Mouse (Mus musculus) myocyte (in vitro differentiated cells): ENCODE results near the gene Rae1. TPM values are rescaled to one million over a fixed set of nuclear protein-coding genes. Genes with fewer than 3 reads are reported as not detected.
A peak's percentile ranks its signal among the peaks of the same experiment; 100 is the strongest.

Experiments used
- H3K27me3 ChIP-seq: one replicate; pipeline ENCODE4 v1.6.1; 2011; ENCODE audit not compliant: control insufficient read depth, insufficient read depth, insufficient read length
- H3K36me3 ChIP-seq: one replicate; pipeline ENCODE4 v1.6.1; 2011; ENCODE audit not compliant: control insufficient read depth, insufficient read depth
- H3K4me2 ChIP-seq: one replicate; pipeline ENCODE4 v1.6.1; 2011; ENCODE audit warnings: low read depth, control low read depth
- H3K4me3 ChIP-seq: one replicate; pipeline ENCODE4 v1.5.1; 2011; ENCODE audit warnings: mild to moderate bottlenecking, control low read depth, moderate library complexity
- H3K79me2 ChIP-seq: one replicate; pipeline ENCODE4 v1.6.1; 2011; ENCODE audit not compliant: control insufficient read depth, insufficient read depth
- H3ac ChIP-seq: one replicate; pipeline ENCODE4 v1.6.1; 2011; ENCODE audit not compliant: control insufficient read depth, insufficient read length
- CEBPB ChIP-seq: IDR thresholded peaks from 2 replicates; pipeline ENCODE4 v1.6.1; 2011; ENCODE audit warnings: mild to moderate bottlenecking, moderate library complexity; ENCODE audit not compliant: poor library complexity, insufficient read depth, severe bottlenecking
- E2F4 ChIP-seq: IDR thresholded peaks from one replicate; pipeline ENCODE4 v1.6.1; 2011; ENCODE audit warnings: mild to moderate bottlenecking, control low read depth, moderate library complexity; ENCODE audit not compliant: insufficient read depth
- MAX ChIP-seq: IDR thresholded peaks from one replicate; pipeline ENCODE4 v1.6.1; 2011; ENCODE audit warnings: low read depth, mild to moderate bottlenecking, control low read depth
- MYOD1 ChIP-seq, 3 experiments: IDR thresholded peaks; one replicate each; pipeline ENCODE4 v1.6.1; 2011; ENCODE audit warnings: control low read depth in 2 of 3, low read depth in 2 of 3, mild to moderate bottlenecking in 2 of 3, moderate library complexity in 1 of 3; ENCODE audit not compliant: insufficient read length in 2 of 3, control insufficient read depth in 1 of 3
- MYOG ChIP-seq, 3 experiments: IDR thresholded peaks; one replicate each; pipeline ENCODE4 v1.6.1; 2011; ENCODE audit warnings: control low read depth in 2 of 3, low read depth in 2 of 3, mild to moderate bottlenecking in 2 of 3; ENCODE audit not compliant: insufficient read length in 2 of 3, control insufficient read depth in 1 of 3, insufficient read depth in 1 of 3
- POLR2A ChIP-seq: IDR thresholded peaks from one replicate; pipeline ENCODE4 v1.6.1; 2011; ENCODE audit warnings: low read depth, mild to moderate bottlenecking, control low read depth, moderate library complexity; ENCODE audit not compliant: insufficient read length
- POLR2AphosphoS2 ChIP-seq: IDR thresholded peaks from one replicate; pipeline ENCODE4 v1.6.1; 2011; ENCODE audit warnings: low read depth, control low read depth; ENCODE audit not compliant: insufficient read length
- REST ChIP-seq: IDR thresholded peaks from one replicate; pipeline ENCODE4 v1.6.1; 2011; ENCODE audit warnings: mild to moderate bottlenecking, control low read depth, moderate library complexity; ENCODE audit not compliant: insufficient read depth, insufficient read length
- SRF ChIP-seq: IDR thresholded peaks from one replicate; pipeline ENCODE4 v1.6.1; 2011; ENCODE audit warnings: low read depth; ENCODE audit not compliant: control insufficient read depth, insufficient read length
- TCF12 ChIP-seq: IDR thresholded peaks from one replicate; pipeline ENCODE4 v1.6.1; 2011; ENCODE audit warnings: mild to moderate bottlenecking, control low read depth; ENCODE audit not compliant: poor library complexity, insufficient read depth, severe bottlenecking
- TCF3 ChIP-seq: IDR thresholded peaks from one replicate; pipeline ENCODE4 v1.6.1; 2011; ENCODE audit warnings: low read depth, control low read depth; ENCODE audit not compliant: insufficient read length
- USF1 ChIP-seq: IDR thresholded peaks from one replicate; pipeline ENCODE4 v1.6.1; 2011; ENCODE audit warnings: low read depth, mild to moderate bottlenecking, control low read depth, moderate library complexity
- polyA plus RNA-seq: library from polyadenylated mRNA; unstranded; fragments of >200 nt; fragmentation: generic; extraction: Trizol; gene quantifications from one replicate; pipeline ENCODE4 v1.2.1, GENCODE M21; 2012; ENCODE audit warnings: missing spikeins

Rae1 gene
- polyA plus RNA-seq, 1 experiment, result 68.4 TPM

DNA sequence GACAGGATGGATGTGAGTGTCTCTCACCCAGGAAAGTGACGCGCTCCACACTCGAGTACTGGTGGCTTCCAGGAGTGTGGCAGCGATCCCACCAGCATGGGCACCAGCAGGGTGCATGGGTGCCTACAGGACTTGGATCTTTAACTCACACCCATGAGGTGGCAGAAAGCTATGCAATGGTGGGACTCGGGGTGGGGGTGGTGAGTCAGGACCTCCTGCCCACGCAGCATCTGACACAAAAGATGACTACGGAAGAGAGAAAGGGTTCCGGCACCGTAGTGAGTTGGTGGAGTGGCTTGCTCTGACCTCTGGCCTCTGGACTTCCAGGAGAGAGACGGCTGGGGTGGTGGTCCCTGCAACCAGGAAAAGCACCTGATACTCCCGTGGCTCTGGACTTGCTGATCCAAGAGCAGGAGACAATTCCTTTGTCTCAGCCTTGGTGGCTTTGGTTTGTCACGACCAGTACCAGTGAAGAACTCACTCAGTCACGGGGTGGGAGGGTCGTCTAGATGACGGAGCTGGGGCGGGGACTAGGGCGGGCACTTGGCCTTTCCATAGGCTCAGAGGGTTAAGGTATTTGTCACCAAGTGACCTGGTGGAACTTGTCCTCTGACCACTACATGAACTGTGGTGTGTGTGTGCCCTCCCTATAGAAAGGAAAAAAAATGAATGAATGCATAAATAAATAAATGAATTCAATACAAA lies 48.3 kb downstream of the Rae1 start:
- Histone ChIP-seq H3K36me3 (no peaks in the 10 kb centered on the region), H3K79me2 (no peaks in the 10 kb centered on the region), H3K4me2 (no peak overlapping the region), H3K4me3 (no peak overlapping the region), H3K27me3 (no peaks in the 10 kb centered on the region), H3ac (no peak overlapping the region)
- TF ChIP-seq TCF3 (no peak), E2F4 (no peak), SRF (no peak), REST (no peak), CEBPB (no peak), MAX (no peak), MYOD1 (IDR thresholded peaks at IDR 0.05; ENCODE audit: control insufficient read depth in 1 of 3, insufficient read length in 2 of 3, low read depth in 2 of 3) (no peak)

- H3K36me3 ChIP-seq, result no peaks in the 10 kb centered on the region
- H3K79me2 ChIP-seq, result no peaks in the 10 kb centered on the region
- TF ChIP-seq REST, result no peak
- TF ChIP-seq USF1, result no peak
- no peak for TF ChIP-seq POLR2AphosphoS2
- TF ChIP-seq POLR2A, result no peak
- no peak for TF ChIP-seq MYOG (IDR thresholded peaks at IDR 0.05; ENCODE audit: control insufficient read depth in 1 of 3, insufficient read depth in 1 of 3, insufficient read length in 2 of 3, low read depth in 2 of 3)
- TF ChIP-seq TCF3, result no peak
- no peak for TF ChIP-seq TCF12
- TF ChIP-seq CEBPB, result no peak
- no peak for TF ChIP-seq MYOD1 (IDR thresholded peaks at IDR 0.05; ENCODE audit: control insufficient read depth in 1 of 3, insufficient read length in 2 of 3, low read depth in 2 of 3)
- no peak for TF ChIP-seq MAX
- TF ChIP-seq SRF, result no peak
- H3K27me3 ChIP-seq, result peaks cover 5% of the 10 kb centered on the region
- H3ac ChIP-seq, result no peak overlapping the region
- H3K4me2 ChIP-seq, result no peak overlapping the region
- H3K4me3 ChIP-seq, result no peak overlapping the region
Measured at GRCm38 (mm10) chr2:173049231-173049630, 49.3 kb downstream of the Rae1 start.

DNA sequence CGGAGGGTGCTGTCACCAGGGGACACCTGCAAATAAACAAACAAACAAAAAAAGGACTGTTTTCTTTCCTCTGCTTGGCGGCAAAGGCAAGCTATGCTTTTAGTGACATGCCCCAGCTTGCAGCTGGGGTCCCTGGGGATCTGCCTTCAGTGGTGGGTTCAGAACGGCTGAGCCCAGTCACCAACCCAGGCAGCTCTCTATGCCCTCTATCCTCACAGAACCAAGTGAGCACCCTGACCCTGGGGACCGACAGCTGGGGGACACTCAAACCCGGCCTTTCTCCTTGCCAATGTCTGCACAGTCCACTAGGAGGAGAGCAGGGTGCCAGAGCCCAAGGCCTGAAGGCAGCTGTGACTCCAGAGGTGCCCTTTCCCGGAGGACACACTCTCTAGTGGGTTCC lies 49.9 kb downstream of the Rae1 start:
- H3K79me2 ChIP-seq, result no peaks in the 10 kb centered on the region

GRCm38 (mm10) chr2:173050604-173051382 lies 50.9 kb downstream of the Rae1 start:
- H3K4me2 ChIP-seq, result no peak overlapping the region

More for the DNA sequence above, 49.9 kb downstream of the Rae1 start:
- Histone ChIP-seq H3K4me3 (no peak overlapping the region), H3K27me3 (peaks cover 5% of the 10 kb centered on the region), H3ac (no peak overlapping the region), H3K4me2 (no peak overlapping the region), H3K36me3 (no peaks in the 10 kb centered on the region)
- TF ChIP-seq MYOG (IDR thresholded peaks at IDR 0.05; ENCODE audit: control insufficient read depth in 1 of 3, insufficient read depth in 1 of 3, insufficient read length in 2 of 3, low read depth in 2 of 3) (peak in 1 of 3 experiments; percentile 17), POLR2A (no peak)

DNA sequence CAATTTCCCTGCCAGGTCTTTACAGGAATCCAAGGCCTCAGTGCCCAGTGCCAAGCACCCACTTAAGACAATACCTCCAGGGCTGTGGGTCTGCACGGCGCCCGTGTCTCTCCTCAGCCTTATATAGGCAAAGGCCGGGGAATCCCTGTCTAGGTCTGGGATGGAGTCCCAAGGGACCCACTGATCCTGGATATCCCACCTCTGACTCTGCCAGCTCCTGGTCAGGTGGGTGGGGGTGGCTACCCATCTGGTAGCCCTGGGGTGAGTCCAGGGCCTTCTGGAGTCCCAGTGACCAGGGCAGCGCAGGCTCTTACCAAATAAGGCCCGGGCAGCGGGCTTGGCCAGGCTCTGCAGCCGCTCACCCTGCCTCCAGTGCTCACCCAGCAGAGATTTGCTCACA lies 53.0 kb downstream of the Rae1 start:
- Histone ChIP-seq H3K27me3 (peaks cover 5% of the 10 kb centered on the region), H3K4me3 (no peak overlapping the region), H3ac (no peak overlapping the region), H3K4me2 (no peak overlapping the region), H3K36me3 (no peaks in the 10 kb centered on the region), H3K79me2 (no peaks in the 10 kb centered on the region)
- no peak for TF ChIP-seq SRF

More at GRCm38 (mm10) chr2:173050604-173051382, 50.9 kb downstream of the Rae1 start:
- no peaks in the 10 kb centered on the region for H3K79me2 ChIP-seq
- TF ChIP-seq CEBPB (no peak), E2F4 (no peak), REST (no peak), SRF (no peak), MYOG (IDR thresholded peaks at IDR 0.05; ENCODE audit: control insufficient read depth in 1 of 3, insufficient read depth in 1 of 3, insufficient read length in 2 of 3, low read depth in 2 of 3) (no peak), MAX (no peak), USF1 (no peak), TCF12 (no peak), MYOD1 (IDR thresholded peaks at IDR 0.05; ENCODE audit: control insufficient read depth in 1 of 3, insufficient read length in 2 of 3, low read depth in 2 of 3) (no peak)
- H3K27me3 ChIP-seq, result peaks cover 5% of the 10 kb centered on the region
- H3K36me3 ChIP-seq, result no peaks in the 10 kb centered on the region
- H3ac ChIP-seq, result no peak overlapping the region
- no peak overlapping the region for H3K4me3 ChIP-seq
